Mouse (Mus musculus) cerebellum, adult (tissue): ENCODE data around the gene Sh3bp1.
A peak's percentile ranks its signal among the peaks of the same experiment; 100 is the strongest.

Experiments
- ATAC-seq: cut with Nextera tagmentation; 2 replicates; pipeline ENCODE4 v1.9.2; 2017; ENCODE audit warnings: mild to moderate bottlenecking, moderate library complexity, mixed read lengths; ENCODE audit not compliant: insufficient number of reproducible peaks, low FRiP score, low TSS enrichment

Sh3bp1 gene

DNA sequence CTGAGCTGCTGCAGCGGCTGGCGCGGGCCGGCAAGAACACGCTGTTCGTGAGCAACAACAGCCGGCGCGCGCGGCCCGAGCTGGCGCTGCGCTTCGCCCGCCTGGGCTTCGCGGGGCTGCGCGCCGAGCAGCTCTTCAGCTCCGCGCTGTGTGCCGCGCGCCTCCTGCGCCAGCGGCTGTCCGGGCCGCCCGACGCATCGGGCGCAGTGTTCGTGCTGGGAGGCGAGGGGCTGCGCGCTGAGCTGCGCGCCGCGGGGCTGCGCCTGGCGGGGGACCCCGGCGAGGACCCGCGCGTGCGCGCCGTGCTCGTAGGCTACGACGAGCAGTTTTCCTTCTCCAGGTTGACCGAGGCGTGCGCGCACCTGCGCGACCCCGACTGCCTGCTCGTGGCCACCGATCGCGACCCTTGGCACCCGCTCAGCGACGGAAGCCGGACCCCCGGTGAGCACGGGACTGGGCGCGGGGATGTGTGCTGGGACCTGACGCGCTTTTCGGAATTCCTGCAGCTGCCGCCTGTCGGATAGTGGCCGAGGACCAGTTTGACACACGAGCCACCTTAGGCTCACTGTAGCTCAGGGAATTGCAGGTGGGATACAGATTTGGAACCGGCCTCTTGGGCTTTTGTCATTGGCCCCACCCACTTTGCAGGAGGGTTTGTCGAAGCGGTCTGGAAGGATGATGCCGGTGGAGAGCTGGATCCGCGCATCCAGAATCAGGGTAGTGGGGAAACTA, 14.7 kb downstream of the Sh3bp1 start:
- ATAC-seq, result peak; percentile 17; the same call in 1 of the 2 replicates

GRCm38 (mm10) chr15:78914823-78915659, 15.5 kb downstream of the Sh3bp1 start:
- ATAC-seq, result no peak

DNA sequence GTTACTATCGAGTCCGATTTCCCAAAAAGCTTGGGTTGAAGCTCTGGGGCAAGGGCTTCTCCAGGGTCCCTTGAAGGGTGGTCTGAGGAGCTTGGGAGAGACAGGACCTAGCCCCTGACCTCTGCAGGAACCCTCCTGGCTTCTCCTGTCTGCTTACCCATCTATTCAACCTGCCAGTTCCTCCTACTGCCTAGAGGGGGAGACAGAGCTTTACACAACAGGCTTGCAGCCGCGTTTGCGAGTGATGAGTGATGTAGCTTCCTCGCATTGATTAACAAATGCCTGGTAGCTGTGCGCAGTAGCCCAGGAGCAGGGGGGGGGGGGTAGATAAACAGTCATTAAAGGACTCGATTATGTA, 16.1 kb downstream of the Sh3bp1 start:
- 0 out of 2 replicates have a peak, but pooled peaks have one; percentile 18 for ATAC-seq

GRCm38 (mm10) chr15:78916052-78916826, 16.7 kb downstream of the Sh3bp1 start:
- no peak for ATAC-seq

GRCm38 (mm10) chr15:78918126-78918525, 18.6 kb downstream of the Sh3bp1 start:
- ATAC-seq, result no peak

DNA sequence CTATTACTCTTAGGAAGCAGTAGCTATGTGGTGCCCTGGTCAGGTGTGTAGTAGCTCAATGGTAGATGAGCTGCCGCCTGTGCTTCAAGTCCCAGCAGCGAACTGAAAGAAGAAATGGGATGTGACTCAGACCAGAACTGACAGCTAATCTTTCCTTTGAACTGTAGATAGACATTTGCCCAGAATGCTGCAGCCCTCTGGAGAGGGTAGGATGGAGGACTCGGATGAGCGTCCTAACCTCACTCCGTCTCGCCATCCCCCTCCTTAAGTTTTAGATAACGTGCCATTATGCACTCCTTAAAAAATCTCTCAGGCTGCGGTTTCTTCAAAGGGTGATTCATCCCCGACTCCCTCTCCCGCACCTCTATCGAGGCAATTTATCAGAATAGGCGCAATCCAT, 20.3 kb downstream of the Sh3bp1 start:
- ATAC-seq, result no peak

- ATAC-seq, result no peak
Measured at GRCm38 (mm10) chr15:78922700-78923099, 23.1 kb downstream of the Sh3bp1 start.

GRCm38 (mm10) chr15:78923585-78923984, 24.0 kb downstream of the Sh3bp1 start:
- no peak for ATAC-seq

GRCm38 (mm10) chr15:78925129-78925528, 25.6 kb downstream of the Sh3bp1 start:
- no peak for ATAC-seq

- ATAC-seq, result peak; percentile 71; the same call in 1 of the 2 replicates
Measured at GRCm38 (mm10) chr15:78926021-78926919, 26.7 kb downstream of the Sh3bp1 start, which contains the start of gene Lgals1. Lgals1 (plus strand) TSS chr15:78926725.

DNA sequence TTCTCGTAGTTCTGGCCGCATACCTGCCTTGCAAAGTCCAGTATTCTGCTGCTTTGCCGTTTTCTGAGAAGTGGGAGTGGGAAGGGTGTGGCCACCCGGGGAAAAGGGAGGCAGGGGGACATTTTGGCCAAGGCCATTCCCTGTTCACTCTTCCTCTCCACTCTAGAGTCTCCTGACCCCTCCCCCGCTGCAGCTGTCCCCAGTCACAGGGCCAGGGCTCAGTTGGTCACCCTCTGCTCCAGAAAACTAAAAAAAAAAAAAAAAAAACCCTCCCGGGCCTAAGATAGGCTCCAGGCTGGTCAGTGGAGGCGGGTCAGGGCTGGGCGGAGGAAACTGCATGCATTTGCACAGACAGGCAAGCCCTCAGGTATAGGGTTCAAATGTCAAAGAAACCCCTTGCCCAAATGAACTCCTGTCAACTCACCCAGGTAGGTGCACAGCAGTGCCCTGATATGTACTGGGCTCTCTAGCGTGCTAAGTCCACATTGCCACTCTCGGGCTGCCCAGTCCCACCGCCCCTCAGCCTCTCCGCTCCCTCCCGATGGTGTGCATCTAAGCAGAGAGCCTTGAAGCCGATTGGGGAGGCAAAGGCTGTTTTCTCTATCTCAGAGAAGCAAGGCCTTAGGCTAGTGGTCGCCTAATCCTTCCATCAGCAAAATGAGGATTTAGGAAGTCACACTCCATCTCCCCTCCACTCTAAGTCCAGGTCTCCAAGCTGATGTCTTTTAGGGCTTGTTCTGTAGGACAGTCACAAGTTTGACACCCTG, 27.6 kb downstream of the Sh3bp1 start:
- ATAC-seq, result no peak

DNA sequence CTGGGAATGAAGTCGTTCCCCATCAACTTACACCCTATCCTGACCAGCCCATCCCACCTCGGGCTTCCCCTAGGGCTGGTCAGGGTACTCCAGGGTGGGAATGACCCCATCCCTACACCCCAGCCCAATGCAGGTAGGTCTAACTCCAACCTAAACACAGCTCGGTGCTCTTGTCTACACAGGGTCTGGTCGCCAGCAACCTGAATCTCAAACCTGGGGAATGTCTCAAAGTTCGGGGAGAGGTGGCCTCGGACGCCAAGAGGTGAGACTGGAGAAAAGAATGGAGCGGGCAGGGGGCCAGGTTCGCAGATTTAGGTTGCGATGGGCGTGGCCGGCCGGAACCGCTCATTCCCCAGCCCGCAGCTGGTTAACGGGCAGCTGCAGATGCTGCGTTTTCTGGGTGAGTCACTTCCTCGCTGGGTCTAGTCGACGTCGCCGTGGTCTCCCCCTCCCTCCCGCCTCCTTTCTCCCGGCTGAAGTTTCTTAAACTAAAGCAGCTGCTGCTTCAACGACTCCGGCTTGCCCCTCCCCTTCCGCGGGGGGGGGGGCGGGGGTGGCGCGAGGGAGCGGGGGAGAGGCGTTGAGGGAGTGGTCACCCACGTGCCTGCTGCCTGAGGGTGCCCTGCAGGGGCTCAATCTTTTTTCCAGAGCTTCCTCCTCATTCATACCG, 28.4 kb downstream of the Sh3bp1 start:
- ATAC-seq, result no peak

- no peak for ATAC-seq
Measured at GRCm38 (mm10) chr15:78928539-78928938, 29.0 kb downstream of the Sh3bp1 start.

GRCm38 (mm10) chr15:78930192-78930706, 30.7 kb downstream of the Sh3bp1 start:
- no peak for ATAC-seq

GRCm38 (mm10) chr15:78930801-78931426, 31.3 kb downstream of the Sh3bp1 start:
- no peak for ATAC-seq

DNA sequence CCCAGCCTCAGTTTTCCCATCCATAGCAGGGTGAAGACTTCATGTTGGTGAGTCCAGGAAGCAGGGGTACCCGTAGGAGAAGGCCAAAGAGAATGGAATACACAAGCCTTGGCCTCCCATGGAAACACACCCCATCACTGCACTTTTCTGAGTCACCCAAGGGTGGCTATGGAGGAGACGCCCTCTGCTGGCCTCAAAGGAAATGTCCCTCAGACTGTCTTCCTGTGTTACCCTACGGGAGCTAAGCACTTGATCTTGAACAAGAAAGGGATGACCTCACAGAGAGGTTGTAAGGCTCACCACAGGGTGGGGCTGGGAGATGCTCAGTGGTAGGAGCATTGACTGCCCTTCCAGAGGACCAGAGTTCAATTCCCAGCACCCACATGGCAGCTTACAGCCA, 32.0 kb downstream of the Sh3bp1 start:
- ATAC-seq, result no peak

- peak; percentile 76 for ATAC-seq
Measured at GRCm38 (mm10) chr15:78934784-78935320, 35.3 kb downstream of the Sh3bp1 start, which contains the start of gene Nol12. Nol12 (plus strand) TSS chr15:78934933.
